Mouse (Mus musculus): Measurements from ENCODE around the gene Gzmm.

Gzmm gene

DNA sequence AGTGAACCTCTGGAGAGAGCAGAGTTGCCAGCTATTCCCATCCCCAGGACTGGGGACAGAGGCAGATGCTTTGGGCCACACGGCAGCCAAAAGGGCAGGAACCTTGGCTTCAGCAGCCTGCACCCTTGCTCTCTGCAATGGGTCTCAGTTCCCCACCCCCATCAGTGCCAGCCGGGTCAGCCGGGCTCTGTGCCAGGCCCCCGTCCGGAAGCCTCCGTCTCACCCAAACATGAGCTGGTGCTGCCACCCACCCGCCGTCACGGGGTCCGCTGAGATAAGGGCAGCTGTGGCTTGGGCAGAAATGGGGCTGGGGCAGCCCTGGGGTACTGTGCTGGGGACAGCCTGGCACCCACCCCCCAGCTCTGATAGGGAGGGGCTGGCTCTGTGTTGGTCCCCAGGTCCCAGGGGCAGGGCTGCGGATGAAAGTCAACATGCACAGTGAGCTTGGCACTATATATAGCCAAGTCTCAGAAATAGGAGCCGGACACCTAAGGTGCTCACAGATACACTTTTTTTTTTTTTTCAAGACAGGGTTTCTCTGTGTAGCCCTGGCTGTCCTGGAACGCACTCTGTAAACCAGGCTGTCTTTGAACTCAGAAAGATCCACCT is 40.6 kb downstream of the Gzmm start:
- no peak for DNase-seq

- DNase-seq: peak in 1 of 2 experiments; percentile 60
Measured at GRCm38 (mm10) chr10:79732500-79732899, 43.7 kb downstream of the Gzmm start.

- DNase-seq: no peak
Measured at GRCm38 (mm10) chr10:79733847-79734246, 45.0 kb downstream of the Gzmm start.

DNA sequence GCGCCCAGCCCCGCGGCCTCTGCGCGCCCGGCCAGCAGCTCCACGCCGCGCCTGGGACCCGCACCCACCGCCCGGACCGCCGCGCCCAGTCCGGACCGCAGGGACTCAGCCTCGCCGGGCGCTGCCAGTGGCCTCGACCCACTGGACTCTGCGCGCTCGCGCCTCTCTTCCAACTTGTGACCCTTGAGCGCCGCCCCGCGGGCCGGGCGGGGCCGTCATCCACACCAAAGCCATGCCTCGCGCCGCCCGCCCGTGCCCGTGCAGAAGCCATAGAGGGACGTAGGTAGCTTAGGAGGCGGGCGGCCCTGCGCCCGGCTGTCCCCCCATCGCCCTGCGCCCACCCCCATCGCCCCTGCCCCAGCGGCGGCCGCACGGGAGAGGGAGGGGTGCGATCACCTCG is 46.5 kb downstream of the Gzmm start:
- no peak for DNase-seq

DNA sequence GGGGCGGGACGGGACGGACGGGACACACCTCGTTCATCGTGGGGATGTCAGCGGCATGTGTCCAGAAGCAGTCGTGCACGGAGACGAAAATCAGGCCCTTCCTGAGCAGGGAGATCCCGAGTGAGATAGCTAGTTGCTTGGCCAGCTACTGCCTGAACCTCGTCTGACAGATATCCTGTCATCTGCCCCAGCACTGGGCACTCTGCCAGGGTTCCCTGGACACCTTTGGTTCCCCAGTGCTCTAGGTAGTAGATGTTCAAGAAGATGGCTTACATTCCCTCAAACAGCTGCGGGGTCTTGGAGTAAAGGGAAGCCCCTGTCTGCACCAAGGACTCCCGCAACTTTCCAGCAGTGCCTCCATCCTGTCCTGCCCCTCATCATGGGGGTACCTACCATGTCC is 47.9 kb downstream of the Gzmm start:
- peak in 1 of 2 experiments; percentile 46 for DNase-seq

- DNase-seq: peak; percentile 41 to 63
Measured at GRCm38 (mm10) chr10:79738259-79738658, 49.4 kb downstream of the Gzmm start.

DNA sequence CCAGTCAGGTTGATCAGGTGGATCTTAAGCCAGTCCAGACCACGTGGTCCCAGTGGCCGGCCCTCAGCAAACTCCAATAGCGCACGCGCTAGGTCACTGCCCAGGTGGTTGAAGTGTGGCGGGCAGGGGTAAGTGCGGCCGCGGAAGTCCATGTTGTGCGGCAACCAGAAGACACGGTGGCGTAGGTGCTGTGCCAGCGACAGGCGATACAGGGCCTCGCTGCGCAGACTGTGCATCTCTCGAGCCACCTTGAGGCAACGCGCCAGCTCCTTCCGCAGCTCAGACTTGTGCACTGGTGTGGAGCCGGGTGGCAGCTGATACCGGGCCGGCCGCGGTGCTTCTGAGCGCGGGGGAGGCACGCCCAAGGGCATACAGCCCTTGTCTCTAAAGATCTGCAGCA is 50.4 kb downstream of the Gzmm start:
- DNase-seq: no peak

GRCm38 (mm10) chr10:79740863-79741262 is 52.0 kb downstream of the Gzmm start:
- peak in 1 of 2 experiments; percentile 32 for DNase-seq

DNA sequence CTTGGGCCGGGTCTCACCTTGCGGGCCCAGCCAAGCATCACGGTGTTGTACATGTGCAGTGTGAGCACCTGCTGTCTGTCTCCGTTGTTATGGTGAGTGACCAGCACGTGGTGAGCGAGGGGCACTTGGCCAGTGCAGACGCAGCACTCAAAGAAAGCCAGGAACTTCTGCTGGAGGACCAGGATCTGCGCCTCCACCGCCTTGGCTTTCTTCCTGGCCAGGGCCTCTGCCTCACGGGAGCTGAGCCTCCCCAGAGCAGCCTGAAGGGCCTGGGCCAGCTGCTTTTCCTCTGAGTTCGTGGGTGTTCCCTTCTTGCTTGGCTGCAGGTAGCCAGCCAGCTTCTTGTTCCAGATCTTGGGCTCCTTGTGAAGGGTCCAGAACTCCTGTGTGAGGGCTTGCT is 54.3 kb downstream of the Gzmm start:
- DNase-seq: peak in 1 of 2 experiments; percentile 32

GRCm38 (mm10) chr10:79743650-79744365 is 55.0 kb downstream of the Gzmm start:
- no peak for DNase-seq

Measured in kidney, postnatal 25 days (tissue).